Mouse (Mus musculus) regulatory T cell (primary cell): ENCODE measurements at regions not wholly inside any gene's neighbourhood (a gene's known extent, or its start where the extent isn't known, plus 50 kb on each side); places are given as distances from the start of the nearest gene placed in this dataset.

ENCODE experiments used
- in situ Hi-C: fragments of 300-600 bp; cut with MboI, MseI; formaldehyde crosslinking; loops from one replicate; pipeline ENCODE4 v1.15.1; 2025; ENCODE audit warnings: high pct_unique_total_duplicates

DNA sequence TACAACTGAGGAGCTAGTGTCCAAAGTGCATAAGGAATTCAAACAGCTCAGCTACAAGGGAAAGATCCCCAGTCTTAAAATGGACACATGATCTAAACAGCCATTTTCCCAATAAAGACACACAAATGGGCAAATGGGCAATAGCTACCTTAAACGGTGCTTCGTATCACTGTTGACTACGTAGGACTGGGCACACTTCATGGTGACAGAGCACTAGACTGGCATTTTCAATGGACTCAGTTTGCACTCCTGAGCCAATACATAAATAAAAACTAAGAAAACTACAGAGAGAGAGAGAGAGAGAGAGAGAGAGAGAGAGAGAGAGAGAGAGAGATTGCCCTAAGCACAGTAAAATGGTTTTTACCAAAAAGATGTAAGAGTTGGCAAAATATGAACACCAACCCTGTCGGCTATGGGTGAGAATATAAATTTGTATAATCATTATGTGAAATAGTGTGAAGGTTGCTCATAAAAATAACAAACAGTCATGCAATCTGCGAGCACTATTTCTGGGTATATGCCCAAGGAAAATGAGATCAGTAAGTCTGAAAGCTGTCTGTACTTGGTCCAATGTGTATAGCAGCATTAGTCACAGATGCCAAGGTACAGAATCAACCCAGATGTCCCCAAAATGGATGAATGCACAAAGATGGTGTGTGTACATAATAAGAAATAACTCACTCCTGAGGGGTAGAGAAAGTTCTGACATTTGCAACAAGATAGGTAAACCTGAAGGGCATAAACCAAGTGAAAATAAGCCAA, 312.9 kb upstream of the Clec14a start:
- in situ Hi-C loops, result no loop called here

- in situ Hi-C loops, result no loop called here
Measured at GRCm38 (mm10) chr12:58569056-58569455, 300.0 kb upstream of the Clec14a start.

DNA sequence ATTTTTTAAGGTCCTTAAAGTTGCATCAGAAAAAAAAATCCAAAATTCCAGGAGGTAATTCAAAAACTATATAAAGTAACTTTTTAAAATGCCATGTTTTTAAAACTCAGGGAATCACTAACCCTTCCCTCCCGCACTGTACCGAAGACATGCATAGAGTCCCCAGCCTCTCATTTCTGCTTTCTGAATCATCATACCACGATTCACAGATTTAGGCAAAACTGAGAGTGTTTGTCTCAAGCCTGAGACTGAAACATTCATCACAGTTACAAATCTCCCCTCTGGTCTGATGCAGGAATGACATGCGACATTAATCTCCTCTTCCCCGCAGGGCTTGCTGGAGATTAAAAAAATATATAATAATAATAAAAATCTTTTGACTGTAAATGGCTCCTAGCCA, 291.8 kb upstream of the Clec14a start:
- in situ Hi-C loops, result no loop called here

- in situ Hi-C loops, result no loop called here
Measured at GRCm38 (mm10) chr12:58559833-58560232, 290.7 kb upstream of the Clec14a start.

DNA sequence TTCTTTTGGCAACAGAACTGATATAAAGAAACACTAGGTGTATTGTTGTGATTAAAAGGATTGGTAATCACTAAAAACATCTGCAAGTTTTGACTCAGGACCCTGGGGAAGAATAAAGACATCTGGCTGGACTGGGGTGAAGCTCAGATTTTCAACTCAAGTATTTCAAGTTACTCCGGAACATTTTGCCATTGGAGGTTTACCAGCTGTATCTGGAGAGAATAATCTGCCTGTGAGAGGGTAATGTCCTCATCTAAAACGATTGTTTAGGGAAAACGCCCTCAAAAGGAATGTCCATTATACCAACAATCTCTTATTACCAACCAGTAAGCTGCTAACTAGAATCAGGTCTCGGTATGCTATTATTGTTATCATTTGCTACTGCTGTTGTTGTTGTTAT, 288.2 kb upstream of the Clec14a start:
- in situ Hi-C loops, result no loop called here

GRCm38 (mm10) chr12:58556741-58557140, 287.7 kb upstream of the Clec14a start:
- in situ Hi-C loops, result no loop called here

GRCm38 (mm10) chr12:58556060-58556459, 287.0 kb upstream of the Clec14a start:
- in situ Hi-C loops, result no loop called here

DNA sequence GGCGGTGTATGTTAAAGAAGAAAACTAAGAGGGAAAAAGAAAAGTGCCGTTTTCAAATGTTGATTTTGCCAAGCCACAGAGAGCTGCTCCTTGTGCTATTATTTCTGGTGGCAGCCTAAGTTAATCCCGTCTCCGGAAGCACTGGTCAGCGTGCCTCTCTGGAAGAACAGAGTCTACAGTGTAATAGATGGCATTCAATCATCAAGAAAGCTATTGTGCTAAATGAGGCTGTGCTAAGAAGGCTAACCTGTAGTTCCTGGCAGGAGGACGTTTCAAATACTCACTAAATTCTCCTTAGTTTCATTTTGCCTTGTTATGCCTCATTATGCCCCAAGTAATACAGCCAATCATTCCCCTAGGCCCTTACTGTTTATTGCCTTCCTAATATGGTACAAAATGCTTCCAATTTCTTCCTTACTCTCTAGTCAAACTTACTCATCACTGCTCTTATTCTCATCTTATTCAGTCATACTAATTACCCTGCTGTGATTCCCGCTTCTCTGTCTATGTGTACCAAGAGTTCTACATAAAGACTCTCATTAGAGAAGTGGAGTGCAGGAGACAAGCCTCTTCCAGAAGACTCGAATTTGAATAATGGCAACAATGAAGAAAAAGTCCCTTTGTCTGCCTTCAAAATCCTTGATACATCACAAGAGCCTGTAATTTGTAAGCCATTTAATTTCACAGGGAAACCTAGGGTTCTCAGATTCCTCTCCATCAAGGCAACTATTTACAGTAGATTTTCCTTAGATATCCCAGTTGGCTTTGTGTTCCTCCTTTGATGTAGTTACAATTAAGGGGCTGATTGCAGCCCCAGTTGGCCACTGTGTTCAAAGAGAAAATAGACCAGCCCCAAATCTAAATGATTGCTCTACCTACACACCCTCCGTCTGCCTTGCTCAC, 282.0 kb upstream of the Clec14a start:
- in situ Hi-C loops, result no loop called here

GRCm38 (mm10) chr12:58545832-58546538, 276.9 kb upstream of the Clec14a start:
- in situ Hi-C loops, result no loop called here

DNA sequence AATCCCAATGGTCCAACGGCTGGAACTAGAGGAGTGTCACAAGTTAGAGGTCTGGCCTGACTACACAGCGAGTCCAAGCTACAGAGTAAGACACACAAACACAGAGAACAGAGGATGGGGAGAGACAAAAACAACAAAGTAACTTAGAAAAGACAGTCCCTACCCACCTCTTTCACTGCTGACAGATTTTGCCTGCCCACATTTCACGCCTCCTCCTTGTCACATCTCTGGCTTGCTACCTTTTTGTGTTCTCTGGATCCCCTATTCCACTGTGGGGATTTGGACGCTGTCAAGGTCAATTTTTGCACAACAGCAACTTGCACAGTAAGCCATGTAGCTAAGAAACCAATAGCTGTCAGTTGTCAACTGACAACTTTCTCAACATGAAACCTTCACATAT, 275.8 kb upstream of the Clec14a start:
- in situ Hi-C loops, result no loop called here

- in situ Hi-C loops, result no loop called here
Measured at GRCm38 (mm10) chr12:58538305-58538719, 269.2 kb upstream of the Clec14a start.

DNA sequence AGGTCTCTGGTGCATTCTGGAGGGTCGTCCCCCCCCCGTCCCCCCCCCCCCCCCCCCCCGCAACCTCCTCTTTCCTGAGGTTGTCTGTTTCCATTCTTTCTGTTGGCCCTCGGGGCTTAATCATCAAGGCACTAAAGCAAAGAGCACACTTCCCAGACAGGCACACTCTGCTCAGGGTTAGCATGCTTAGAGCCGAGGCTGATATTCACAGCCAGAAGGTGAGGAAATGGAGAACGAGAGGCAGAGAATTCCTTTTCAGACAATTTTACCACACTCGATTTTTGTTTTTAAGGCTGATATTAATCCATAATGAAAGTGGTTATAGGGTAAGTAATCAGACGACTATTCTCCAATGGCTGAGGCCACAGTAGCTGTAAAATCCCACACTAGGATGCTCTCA, 268.7 kb upstream of the Clec14a start:
- in situ Hi-C loops, result no loop called here

- in situ Hi-C loops, result no loop called here
Measured at GRCm38 (mm10) chr12:58536381-58536992, 267.4 kb upstream of the Clec14a start.

GRCm38 (mm10) chr12:58530306-58530705, 261.2 kb upstream of the Clec14a start:
- in situ Hi-C loops, result no loop called here

DNA sequence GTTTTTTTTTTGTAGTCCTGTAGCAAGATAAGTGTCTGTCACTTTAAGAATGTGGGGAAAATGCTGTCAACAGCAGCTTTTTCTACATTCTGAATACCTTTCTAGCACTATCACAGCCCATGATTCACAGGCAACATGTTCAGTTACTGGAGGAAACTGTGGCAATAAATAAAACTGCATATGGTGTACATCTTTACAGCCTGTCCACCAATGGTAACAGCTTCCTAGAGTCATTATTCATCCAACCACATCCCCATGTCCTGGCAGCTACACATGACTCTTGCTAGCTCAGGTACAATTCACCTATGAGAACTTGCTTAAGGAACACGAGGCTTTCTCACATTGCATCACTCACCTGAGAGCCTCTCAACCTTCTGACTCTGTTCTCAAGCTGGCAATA, 247.7 kb upstream of the Clec14a start:
- in situ Hi-C loops, result no loop called here

DNA sequence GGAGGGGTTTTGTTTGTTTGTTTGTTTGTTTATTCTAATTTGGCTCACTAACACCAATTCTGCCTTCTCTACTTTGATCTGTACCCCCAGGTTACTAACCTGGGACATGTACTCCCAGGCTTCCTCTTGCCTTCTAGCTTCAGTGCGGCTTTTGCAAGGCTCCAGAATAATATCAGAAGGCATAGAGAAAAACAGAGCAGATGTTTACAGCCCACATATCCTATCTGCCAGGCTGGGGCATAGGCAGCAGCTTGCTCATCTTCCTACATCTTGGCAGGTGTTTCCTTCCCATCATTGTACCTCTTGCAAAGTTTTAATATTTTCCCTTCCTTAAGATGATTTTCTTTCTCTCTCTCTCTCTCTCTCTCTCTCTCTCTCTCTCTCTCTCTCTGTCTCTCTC, 244.9 kb upstream of the Clec14a start:
- in situ Hi-C loops, result no loop called here

GRCm38 (mm10) chr12:58512645-58513044, 243.6 kb upstream of the Clec14a start:
- in situ Hi-C loops, result no loop called here

GRCm38 (mm10) chr12:58504283-58504682, 235.2 kb upstream of the Clec14a start:
- in situ Hi-C loops, result no loop called here

DNA sequence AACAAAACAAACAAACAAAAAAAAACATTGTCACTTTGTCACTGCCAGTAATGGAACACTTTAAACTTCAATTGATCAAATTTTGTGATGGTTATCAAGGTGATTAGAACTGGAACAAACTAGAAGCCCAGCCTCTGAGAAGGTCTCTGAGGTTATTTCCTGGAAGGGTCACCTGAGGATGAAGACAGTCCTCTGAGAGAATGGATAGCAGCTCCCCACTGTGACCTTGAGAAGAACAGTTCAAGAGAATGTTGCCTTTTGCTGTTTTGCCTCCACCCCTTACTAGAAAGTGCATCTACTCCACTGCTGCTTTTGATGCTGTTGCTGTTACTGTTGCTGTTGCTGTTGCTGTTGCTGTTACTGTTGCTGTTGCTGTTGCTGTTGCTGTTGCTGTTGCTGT, 205.1 kb upstream of the Clec14a start:
- in situ Hi-C loops, result no loop called here

GRCm38 (mm10) chr12:58473511-58473910, 204.4 kb upstream of the Clec14a start:
- in situ Hi-C loops, result no loop called here

DNA sequence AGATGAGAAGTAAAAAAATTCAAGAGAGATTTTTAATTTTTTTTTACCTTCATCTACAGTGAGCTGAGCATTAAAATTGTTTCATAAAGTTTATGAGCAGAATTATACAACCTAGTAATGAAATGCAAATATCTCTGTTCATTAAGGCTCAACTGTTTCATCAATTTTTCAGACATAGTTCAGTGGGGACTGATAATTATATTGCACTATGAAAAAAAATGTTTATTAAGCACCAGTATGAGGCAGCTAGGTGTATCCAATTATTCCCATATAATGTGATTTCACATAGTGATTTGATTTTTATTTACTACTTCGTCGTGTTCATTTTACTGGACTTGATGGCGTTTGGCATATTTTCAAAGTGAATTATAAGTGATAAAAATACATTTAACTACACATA, 191.4 kb upstream of the Clec14a start:
- in situ Hi-C loops, result no loop called here

DNA sequence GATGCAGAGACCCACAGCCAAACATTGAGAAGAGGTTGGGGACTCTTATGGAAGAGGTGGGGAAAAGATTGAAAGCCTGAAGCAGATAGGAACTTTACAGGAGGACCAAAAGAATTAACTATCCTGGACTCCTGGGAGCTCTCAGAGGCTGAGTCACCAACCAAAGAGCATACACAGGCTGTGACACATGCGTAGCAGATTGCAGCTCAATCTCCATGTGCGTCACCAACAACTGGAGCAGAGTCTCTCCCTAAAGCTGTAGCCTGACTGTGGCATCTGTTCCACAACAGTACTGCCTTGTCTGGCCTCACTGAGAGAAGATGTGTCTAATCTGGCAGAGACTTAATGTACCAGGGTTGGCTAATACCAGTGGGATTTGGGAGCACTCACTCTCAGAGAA, 185.7 kb upstream of the Clec14a start:
- in situ Hi-C loops, result loop anchor here (10.0 kb wide), 1 partner anchor 780 kb away; no protein-coding TSS in a partner anchor
